Mouse (Mus musculus) megakaryocyte, adult 5-6 weeks (primary cell): ENCODE data around the gene Szt2. TPM values are rescaled to one million over a fixed set of nuclear protein-coding genes. Genes with fewer than 3 reads are reported as not detected.

Source experiments
- ATAC-seq: 2 replicates; pipeline ENCODE4 v1.8.0; 2016; ENCODE audit warnings: mild to moderate bottlenecking, inconsistent platforms; ENCODE audit not compliant: poor library complexity, severe bottlenecking
- total RNA-seq, 2 experiments: library from RNA; stranded (forward) in 1 of 2; stranded (reverse) in 1 of 2; fragments of 153-499, 151-499 nt in 1 of 2; fragments of 221-1000, 200-1000 nt in 1 of 2; gene quantifications; 2 replicates each; pipeline versions ENCODE4 v1.2.3 to v1.2.4; 2015 to 2017

Gene Szt2
- total RNA-seq, 2 experiments from 2014 or later: 4.1 to 11.2 TPM

- peak; percentile 50 for ATAC-seq
Measured at GRCm38 (mm10) chr4:118359211-118359895, 49.7 kb downstream of the Szt2 start.

- ATAC-seq: no peak
Measured at GRCm38 (mm10) chr4:118358159-118358895, 50.7 kb downstream of the Szt2 start.

GRCm38 (mm10) chr4:118357504-118357903 lies 51.6 kb downstream of the Szt2 start:
- no peak for ATAC-seq

- ATAC-seq: no peak
Measured at GRCm38 (mm10) chr4:118356738-118357137, 52.3 kb downstream of the Szt2 start.

GRCm38 (mm10) chr4:118354289-118354688 lies 54.8 kb downstream of the Szt2 start:
- ATAC-seq: no peak

GRCm38 (mm10) chr4:118353689-118354088 lies 55.4 kb downstream of the Szt2 start:
- no peak for ATAC-seq

- ATAC-seq: no peak
Measured at GRCm38 (mm10) chr4:118351828-118352227, 57.2 kb downstream of the Szt2 start.

- ATAC-seq: no peak
Measured at GRCm38 (mm10) chr4:118350864-118351263, 58.2 kb downstream of the Szt2 start.

GRCm38 (mm10) chr4:118347529-118348309 lies 61.4 kb downstream of the Szt2 start:
- peak; percentile 51; the same call in 1 of the 2 replicates for ATAC-seq

GRCm38 (mm10) chr4:118341447-118341846 lies 67.6 kb downstream of the Szt2 start:
- no peak for ATAC-seq

- ATAC-seq: 0 out of 2 replicates have a peak, but pooled peaks have one; percentile 56
Measured at GRCm38 (mm10) chr4:118336658-118337057, 72.4 kb downstream of the Szt2 start.

- no peak for ATAC-seq
Measured at GRCm38 (mm10) chr4:118335991-118336390, 73.1 kb downstream of the Szt2 start.

- ATAC-seq: no peak
Measured at GRCm38 (mm10) chr4:118331777-118332176, 77.3 kb downstream of the Szt2 start.

GRCm38 (mm10) chr4:118326476-118326875 lies 82.6 kb downstream of the Szt2 start:
- no peak for ATAC-seq

GRCm38 (mm10) chr4:118320636-118321035 lies 88.4 kb downstream of the Szt2 start:
- ATAC-seq: no peak

GRCm38 (mm10) chr4:118319706-118320344 lies 89.2 kb downstream of the Szt2 start:
- ATAC-seq: no peak

GRCm38 (mm10) chr4:118316662-118317061 lies 92.4 kb downstream of the Szt2 start:
- no peak for ATAC-seq

GRCm38 (mm10) chr4:118315286-118315685 lies 93.8 kb downstream of the Szt2 start:
- ATAC-seq: no peak
